Mouse (Mus musculus) liver, embryonic 16.5 days (tissue): ENCODE measurements at regions not wholly inside any gene's neighbourhood (a gene's known extent, or its start where the extent isn't known, plus 50 kb on each side); places are given as distances from the start of the nearest gene placed in this dataset.

ENCODE experiments used
- ATAC-seq: fragments of 200-750 bp; cut with Nextera tagmentation; 2 replicates; pipeline ENCODE4 v1.8.0; 2017; ENCODE audit warnings: low read depth, mild to moderate bottlenecking, moderate number of reproducible peaks, moderate library complexity
- H3K27ac ChIP-seq: fragments of 300-500 bp; sonication (generic); 2 replicates; pipeline ENCODE4 v1.5.1; 2014; ENCODE audit warnings: mild to moderate bottlenecking, low read length
- H3K27me3 ChIP-seq: fragments of 300-500 bp; sonication (generic); 2 replicates; pipeline ENCODE4 v1.6.1; 2014; ENCODE audit warnings: low read depth, low read length, mixed read lengths; ENCODE audit not compliant: control insufficient read depth, insufficient read depth
- H3K36me3 ChIP-seq: fragments of 300-500 bp; sonication (generic); 2 replicates; pipeline ENCODE4 v1.6.1; 2014; ENCODE audit warnings: mild to moderate bottlenecking; ENCODE audit not compliant: control insufficient read depth, insufficient read depth
- H3K4me1 ChIP-seq: fragments of 300-500 bp; sonication (generic); 2 replicates; pipeline ENCODE4 v1.6.1; 2014; ENCODE audit warnings: low read depth, low read length, mixed read lengths; ENCODE audit not compliant: control insufficient read depth
- H3K4me2 ChIP-seq: fragments of 300-500 bp; sonication (generic); 2 replicates; pipeline ENCODE4 v1.6.1; 2014; ENCODE audit warnings: low read depth, low read length, mixed read lengths
- H3K4me3 ChIP-seq: fragments of 300-500 bp; sonication (generic); 2 replicates; pipeline ENCODE4 v1.5.1; 2014; ENCODE audit warnings: low read depth, mild to moderate bottlenecking, low read length
- H3K9ac ChIP-seq: fragments of 300-500 bp; sonication (generic); 2 replicates; pipeline ENCODE4 v1.6.1; 2014; ENCODE audit warnings: low read depth, low read length
- H3K9me3 ChIP-seq: fragments of 300-500 bp; sonication (generic); replicated peaks from 2 replicates; pipeline ENCODE4 v1.6.1; 2016; ENCODE audit warnings: low read length; ENCODE audit not compliant: control insufficient read depth
- WGBS: fragments of 180-500 bp; shearing (Covaris S2); extraction: QIAGEN DNeasy Blood & Tissue Kit; methylation state at CpG from one replicate; pipeline ENCODE4 v1.1.7; 2014; ENCODE audit not compliant: insufficient replicate concordance; 5-methylcytosine and 5-hydroxymethylcytosine counted together

GRCm38 (mm10) chr3:56773920-56774319 lies 527.9 kb downstream of the Tm4sf1 start:
- no peak overlapping the region for H3K27ac ChIP-seq
- no peak overlapping the region for H3K4me3 ChIP-seq
- H3K9me3 ChIP-seq = no peaks in the 10 kb centered on the region
- H3K27me3 ChIP-seq = no peaks in the 10 kb centered on the region
- H3K9ac ChIP-seq = no peak overlapping the region
- H3K4me1 ChIP-seq = no peaks in the 10 kb centered on the region
- ATAC-seq = no peak
- H3K4me2 ChIP-seq = no peak overlapping the region
- H3K36me3 ChIP-seq = no peaks in the 10 kb centered on the region
- 62% methylated on average over 5 of the region's 5 CpGs for WGBS

GRCm38 (mm10) chr3:56770225-56770624 lies 531.6 kb downstream of the Tm4sf1 start:
- WGBS = 73% methylated on average over 2 of the region's 2 CpGs
- no peak overlapping the region for H3K4me2 ChIP-seq
- ATAC-seq = no peak

DNA sequence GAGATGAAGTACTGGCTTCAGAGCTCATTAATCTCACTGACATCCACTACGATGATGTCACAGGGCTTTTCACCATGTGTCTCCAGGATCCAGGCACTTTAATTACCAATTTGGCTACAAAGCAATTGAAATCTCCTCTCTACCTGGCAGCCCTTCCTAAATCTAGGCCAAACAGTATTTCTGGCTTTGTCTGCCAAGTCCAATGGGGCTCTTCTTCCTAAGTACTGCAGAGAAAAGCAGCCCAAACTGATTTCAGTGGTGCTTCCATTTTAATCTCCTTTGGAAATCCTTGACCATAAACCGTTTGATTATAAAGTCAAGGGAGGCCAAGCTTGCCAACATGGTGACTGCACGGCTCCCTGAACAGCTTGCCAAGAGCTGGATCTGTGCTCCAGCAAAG lies 534.7 kb downstream of the Tm4sf1 start:
- Histone ChIP-seq H3K36me3 (no peaks in the 10 kb centered on the region), H3K4me1 (no peaks in the 10 kb centered on the region), H3K9me3 (no peaks in the 10 kb centered on the region), H3K27me3 (no peaks in the 10 kb centered on the region), H3K4me3 (no peak overlapping the region), H3K9ac (no peak overlapping the region), H3K27ac (no peak overlapping the region), H3K4me2 (no peak overlapping the region)
- 70% methylated on average over 3 of the region's 3 CpGs for WGBS
- no peak for ATAC-seq

More at GRCm38 (mm10) chr3:56770225-56770624, 531.6 kb downstream of the Tm4sf1 start:
- Histone ChIP-seq H3K4me3 (no peak overlapping the region), H3K27me3 (no peaks in the 10 kb centered on the region), H3K9ac (no peak overlapping the region), H3K4me1 (no peaks in the 10 kb centered on the region), H3K36me3 (no peaks in the 10 kb centered on the region), H3K27ac (no peak overlapping the region), H3K9me3 (no peaks in the 10 kb centered on the region)

- no peak for ATAC-seq
- WGBS = 58% methylated on average over 3 of the region's 3 CpGs
- Histone ChIP-seq H3K9ac (no peak overlapping the region), H3K4me1 (no peaks in the 10 kb centered on the region), H3K36me3 (no peaks in the 10 kb centered on the region), H3K4me3 (no peak overlapping the region), H3K27me3 (no peaks in the 10 kb centered on the region), H3K27ac (no peak overlapping the region), H3K4me2 (no peak overlapping the region), H3K9me3 (no peaks in the 10 kb centered on the region)
Measured at GRCm38 (mm10) chr3:56764336-56764735, 537.5 kb downstream of the Tm4sf1 start.

DNA sequence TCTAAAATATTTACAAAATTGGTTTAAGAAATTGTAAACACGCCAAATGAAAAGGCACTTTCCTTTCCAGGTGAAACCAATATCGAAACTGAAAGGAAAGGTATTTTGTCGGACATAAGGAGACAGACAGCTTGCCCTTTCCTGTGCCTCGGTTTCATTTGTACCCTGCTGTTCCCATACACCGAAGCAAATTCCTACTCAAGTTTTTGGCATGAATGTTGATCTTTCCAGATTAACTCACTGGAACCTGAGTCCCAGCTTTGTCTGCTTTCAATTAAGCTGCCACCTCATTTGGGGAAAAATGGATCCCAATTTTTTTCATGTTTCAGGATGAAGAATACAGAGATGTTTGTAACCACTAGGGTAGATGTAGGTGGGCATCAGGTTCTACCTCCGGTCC lies 537.9 kb downstream of the Tm4sf1 start:
- WGBS = 70% methylated on average over 6 of the region's 6 CpGs
- no peak for ATAC-seq

GRCm38 (mm10) chr3:56753654-56754053 lies 548.1 kb downstream of the Tm4sf1 start:
- Histone ChIP-seq H3K4me2 (no peak overlapping the region), H3K36me3 (no peaks in the 10 kb centered on the region), H3K27ac (no peak overlapping the region), H3K9ac (no peak overlapping the region), H3K9me3 (no peaks in the 10 kb centered on the region), H3K27me3 (no peaks in the 10 kb centered on the region), H3K4me1 (no peaks in the 10 kb centered on the region), H3K4me3 (no peak overlapping the region)
- ATAC-seq = no peak
- WGBS = 15% methylated on average over 3 of the region's 3 CpGs

More for the DNA sequence above, 537.9 kb downstream of the Tm4sf1 start:
- Histone ChIP-seq H3K4me2 (no peak overlapping the region), H3K4me1 (no peaks in the 10 kb centered on the region), H3K4me3 (no peak overlapping the region), H3K9ac (no peak overlapping the region), H3K9me3 (no peaks in the 10 kb centered on the region), H3K27ac (no peak overlapping the region), H3K36me3 (no peaks in the 10 kb centered on the region), H3K27me3 (no peaks in the 10 kb centered on the region)

- no peaks in the 10 kb centered on the region for H3K36me3 ChIP-seq
- H3K4me2 ChIP-seq = no peak overlapping the region
- no peaks in the 10 kb centered on the region for H3K4me1 ChIP-seq
- H3K9me3 ChIP-seq = no peaks in the 10 kb centered on the region
- WGBS = 71% methylated on average over 1 of the region's 1 CpGs
- ATAC-seq = no peak
- no peak overlapping the region for H3K4me3 ChIP-seq
- H3K27ac ChIP-seq = no peak overlapping the region
- H3K27me3 ChIP-seq = no peaks in the 10 kb centered on the region
- no peak overlapping the region for H3K9ac ChIP-seq
Measured at GRCm38 (mm10) chr3:56751926-56752325, 549.9 kb downstream of the Tm4sf1 start.

DNA sequence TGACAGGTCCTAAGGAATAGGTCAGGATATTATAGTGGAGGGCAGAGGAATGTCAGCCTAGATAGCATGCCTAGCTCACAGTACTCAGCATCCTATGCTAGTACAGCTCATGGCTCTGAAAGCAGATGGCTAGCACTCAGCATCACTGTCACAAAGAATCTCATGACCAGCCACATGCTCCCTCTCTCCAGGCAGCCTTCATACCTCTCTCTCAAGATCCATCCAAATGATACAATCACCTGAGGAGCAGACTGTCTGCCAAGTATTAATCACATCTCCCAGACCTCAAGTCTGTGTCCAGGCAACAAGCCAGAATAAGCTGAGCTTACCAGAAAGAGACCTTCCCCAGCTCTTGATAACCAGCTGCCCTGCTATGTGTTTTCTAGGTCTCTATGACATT lies 557.4 kb upstream of the Nbea start:
- no peak overlapping the region for H3K9ac ChIP-seq
- H3K4me3 ChIP-seq = no peak overlapping the region
- no peak for ATAC-seq

DNA sequence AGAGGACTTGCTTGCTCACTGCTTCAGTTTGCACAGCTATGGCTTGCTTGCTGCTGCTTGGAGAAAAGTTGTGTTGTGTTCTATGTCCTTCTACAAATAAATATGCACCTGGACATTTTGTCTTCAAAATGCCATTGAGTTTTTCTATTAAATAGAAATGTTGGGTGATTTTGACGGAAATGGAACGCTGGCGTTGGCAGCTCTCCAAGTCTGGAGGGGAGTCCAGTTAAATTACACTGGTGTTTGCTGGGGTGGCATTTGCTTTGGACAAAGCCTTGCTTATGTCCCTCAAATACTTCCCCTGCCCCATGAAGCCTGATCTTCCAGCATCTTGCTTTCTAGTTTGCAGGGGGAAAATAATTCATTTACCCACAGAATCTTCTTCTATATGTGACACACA lies 556.0 kb upstream of the Nbea start:
- H3K9ac ChIP-seq = no peak overlapping the region
- 71% methylated on average over 3 of the region's 3 CpGs for WGBS
- no peaks in the 10 kb centered on the region for H3K4me1 ChIP-seq
- no peak overlapping the region for H3K4me3 ChIP-seq
- no peak overlapping the region for H3K4me2 ChIP-seq
- no peaks in the 10 kb centered on the region for H3K27me3 ChIP-seq
- H3K27ac ChIP-seq = no peak overlapping the region
- ATAC-seq = no peak
- no peaks in the 10 kb centered on the region for H3K9me3 ChIP-seq
- H3K36me3 ChIP-seq = no peaks in the 10 kb centered on the region

More for the DNA sequence above, 557.4 kb upstream of the Nbea start:
- no peaks in the 10 kb centered on the region for H3K27me3 ChIP-seq
- no peaks in the 10 kb centered on the region for H3K4me1 ChIP-seq
- H3K36me3 ChIP-seq = no peaks in the 10 kb centered on the region
- H3K27ac ChIP-seq = no peak overlapping the region
- H3K4me2 ChIP-seq = no peak overlapping the region
- H3K9me3 ChIP-seq = no peaks in the 10 kb centered on the region

DNA sequence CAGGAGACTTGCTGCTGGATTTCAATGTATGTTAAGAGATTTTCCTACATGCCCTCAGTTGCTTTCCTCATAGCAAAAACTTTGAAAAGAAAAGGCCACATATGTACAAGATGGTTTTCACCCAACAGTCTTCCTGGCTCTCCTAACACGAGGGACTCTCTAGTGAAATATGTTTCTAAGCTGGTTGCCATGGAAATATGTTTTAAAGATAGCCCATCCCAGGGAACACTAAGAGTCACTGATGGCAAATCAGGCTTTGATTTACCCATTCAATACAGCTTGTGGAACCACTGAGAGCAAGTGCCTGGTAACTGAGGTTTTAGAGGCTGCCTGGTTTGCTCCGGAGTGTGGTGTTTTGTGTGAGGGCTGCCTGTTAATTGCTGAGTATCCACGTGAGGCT lies 547.3 kb upstream of the Nbea start:
- ATAC-seq = no peak
- no peak overlapping the region for H3K9ac ChIP-seq
- no peaks in the 10 kb centered on the region for H3K36me3 ChIP-seq
- H3K4me1 ChIP-seq = no peaks in the 10 kb centered on the region
- H3K27me3 ChIP-seq = no peaks in the 10 kb centered on the region
- no peak overlapping the region for H3K4me2 ChIP-seq
- H3K9me3 ChIP-seq = no peaks in the 10 kb centered on the region
- 45% methylated on average over 3 of the region's 3 CpGs for WGBS
- H3K4me3 ChIP-seq = no peak overlapping the region
- no peak overlapping the region for H3K27ac ChIP-seq
